Mouse (Mus musculus) right cerebral cortex, postnatal 14 days (tissue): ENCODE data around the gene Slc12a9.

Source experiments
- DNase-seq: peaks from one replicate; pipeline ENCODE4 v3.0.0; 2022

Gene Slc12a9

GRCm38 (mm10) chr5:137345821-137346220 lies 12.4 kb upstream of the Slc12a9 start:
- no peak for DNase-seq

DNA sequence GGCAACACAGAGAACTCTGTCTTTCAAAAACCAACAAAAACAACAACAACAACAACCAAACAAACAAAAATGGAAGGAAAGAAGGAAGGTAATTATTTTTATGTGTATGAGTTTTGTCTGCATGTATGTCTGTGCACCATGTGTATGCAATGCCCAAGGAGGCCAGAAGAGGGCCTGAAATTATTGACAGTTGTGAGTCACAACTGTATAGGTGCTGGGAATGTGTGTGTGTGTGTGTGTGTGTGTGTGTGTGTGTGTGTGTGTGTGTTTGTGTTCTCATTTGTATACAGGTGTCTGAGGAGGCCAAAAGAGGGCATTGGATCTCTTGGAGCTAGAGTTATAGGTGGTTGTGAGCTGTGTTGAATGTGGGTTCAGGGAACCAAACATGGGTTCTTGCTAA lies 10.5 kb upstream of the Slc12a9 start:
- DNase-seq = no peak

- no peak for DNase-seq
These were observed 10.0 kb upstream of the Slc12a9 start for GRCm38 (mm10) chr5:137343412-137343811.

- no peak for DNase-seq
These were observed 9.1 kb upstream of the Slc12a9 start for GRCm38 (mm10) chr5:137342407-137343012.

DNA sequence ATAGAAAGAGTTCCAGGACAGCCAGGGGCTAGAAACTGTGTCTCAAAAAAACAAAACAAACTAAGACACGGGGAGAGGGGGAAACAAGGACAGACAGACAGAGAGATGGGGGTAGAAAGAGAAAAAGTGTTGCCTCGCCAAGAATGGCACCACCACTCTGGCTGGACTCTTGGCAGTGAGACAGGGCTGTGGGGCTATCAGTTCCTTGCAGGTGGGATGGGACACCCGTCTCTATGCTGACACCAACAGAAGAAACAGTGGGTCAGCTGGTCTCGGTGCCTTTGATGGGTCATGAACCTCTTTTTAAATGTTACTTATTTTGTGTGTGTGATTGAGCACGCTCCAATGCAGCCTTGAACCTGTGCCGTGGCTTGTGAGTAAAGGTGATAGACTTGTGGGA lies 6.8 kb upstream of the Slc12a9 start:
- no peak for DNase-seq

DNA sequence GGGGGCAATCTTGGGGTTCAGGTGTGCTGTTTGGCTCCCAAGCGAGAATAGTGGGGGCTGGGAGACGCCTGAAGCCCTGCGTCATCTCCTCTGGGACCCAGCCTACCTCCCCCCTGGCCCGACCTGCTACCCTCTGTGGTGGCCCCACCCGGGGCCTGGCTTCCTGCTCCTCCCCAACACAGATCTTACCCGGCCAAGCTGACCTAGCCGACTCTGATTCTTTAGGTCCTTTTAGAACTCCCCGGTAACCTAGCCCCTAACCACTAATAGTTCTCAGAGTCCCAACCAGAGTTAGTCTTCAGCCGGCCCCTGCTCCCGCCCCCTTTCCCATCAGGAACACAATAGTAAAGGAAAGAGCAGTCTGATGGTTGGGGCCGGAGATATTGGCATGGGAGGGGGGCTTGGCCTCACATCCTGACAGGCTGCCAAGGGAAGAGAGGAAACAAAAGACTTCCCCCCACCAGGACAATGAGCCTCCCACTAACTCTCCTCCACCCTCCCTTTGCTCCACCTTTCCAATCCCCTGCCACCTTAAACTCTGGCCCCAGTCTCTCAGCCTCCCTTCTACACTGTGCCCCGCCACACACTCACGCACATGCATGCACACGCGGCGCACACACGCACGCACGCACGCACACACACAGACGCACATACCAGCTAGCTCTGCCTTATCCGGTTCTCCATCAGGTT lies 6.0 kb upstream of the Slc12a9 start:
- DNase-seq = peak; percentile 30

DNA sequence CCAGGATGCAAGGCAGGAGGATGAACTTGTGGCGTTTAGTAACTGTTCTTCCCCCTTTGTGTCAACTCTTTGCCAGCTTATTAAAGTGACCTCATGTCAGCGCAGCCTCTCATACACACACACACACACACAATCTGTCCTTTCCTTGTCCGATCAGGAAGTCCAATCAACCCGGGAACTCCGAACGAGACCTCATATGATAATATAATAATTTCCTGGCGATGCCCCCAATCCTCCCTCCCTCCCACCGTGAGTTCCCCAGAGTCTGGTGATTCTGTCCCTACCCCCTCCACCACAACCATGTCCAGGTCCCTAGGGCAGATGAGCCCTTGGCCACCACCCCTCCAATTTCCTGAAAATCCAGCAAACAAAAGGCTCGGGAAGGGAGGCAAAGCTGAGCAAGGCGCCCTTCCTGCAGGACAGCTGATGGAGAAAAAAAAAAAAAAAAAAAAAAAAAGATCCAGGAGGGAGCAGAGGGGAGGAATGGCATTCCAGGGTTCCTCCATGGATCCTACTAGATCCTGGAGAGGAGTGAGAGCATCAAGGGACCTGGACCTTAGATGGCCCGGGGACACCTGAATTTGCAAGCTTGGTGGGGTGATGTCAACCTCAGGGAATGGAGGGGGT lies 5.4 kb upstream of the Slc12a9 start:
- no peak for DNase-seq

DNA sequence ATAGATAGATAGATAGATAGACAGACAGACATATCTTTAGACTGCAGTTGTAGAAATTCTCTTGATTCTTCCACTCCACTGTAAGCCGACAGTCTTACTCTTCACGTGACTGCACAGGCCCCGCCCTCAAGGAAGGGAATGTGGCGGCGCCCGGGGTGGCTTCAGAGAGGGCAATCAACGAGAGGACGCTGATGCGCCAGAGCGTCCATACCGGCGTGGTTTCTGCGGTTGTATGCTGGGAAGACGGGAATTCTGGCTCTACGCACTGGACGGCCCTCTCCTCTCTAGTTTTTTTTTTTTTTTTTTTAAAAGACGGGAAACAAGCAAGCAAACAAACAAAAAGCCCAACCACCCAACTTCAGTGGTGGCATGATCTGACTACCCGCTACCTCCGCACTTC lies 4.9 kb upstream of the Slc12a9 start:
- peak; percentile 89 for DNase-seq

DNA sequence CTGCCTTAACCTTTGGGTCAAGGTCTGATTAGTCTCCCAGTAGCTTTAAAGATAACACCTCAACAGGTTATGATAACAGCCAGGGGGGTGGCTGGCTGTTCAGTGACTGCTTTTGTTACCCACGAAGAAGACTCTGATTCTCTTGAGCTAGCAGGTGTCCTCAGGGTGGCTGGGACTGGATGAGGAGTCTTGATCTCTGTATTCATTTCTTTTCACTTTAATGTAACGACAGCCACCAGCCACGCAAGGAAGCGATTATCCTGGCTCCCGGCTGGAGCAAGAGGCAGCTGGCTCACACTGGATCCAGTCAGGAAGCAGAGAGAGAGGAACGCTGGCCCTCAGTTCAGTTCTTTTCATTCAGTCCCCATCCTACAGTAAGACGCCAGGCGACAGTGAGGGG lies 3.8 kb upstream of the Slc12a9 start:
- DNase-seq = no peak

DNA sequence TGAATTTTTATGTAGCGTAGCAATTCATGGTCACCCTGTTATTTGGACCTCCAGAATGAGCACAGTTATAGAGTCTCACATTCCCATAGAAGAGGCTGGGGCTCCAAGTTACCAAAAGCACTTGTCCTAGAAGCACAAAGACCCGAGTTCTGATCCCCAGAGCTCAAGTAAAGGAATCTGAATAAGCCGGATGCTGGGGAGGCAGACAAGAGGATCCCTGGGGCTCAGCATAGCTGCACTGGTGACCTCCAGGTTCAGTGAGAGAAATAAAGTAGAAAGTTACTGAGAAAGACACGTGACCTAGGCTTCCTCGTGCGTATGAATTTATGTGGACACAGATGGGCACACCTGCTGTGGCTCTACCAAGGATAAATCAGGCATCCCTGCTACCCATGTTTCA lies 1.7 kb upstream of the Slc12a9 start:
- DNase-seq = no peak

DNA sequence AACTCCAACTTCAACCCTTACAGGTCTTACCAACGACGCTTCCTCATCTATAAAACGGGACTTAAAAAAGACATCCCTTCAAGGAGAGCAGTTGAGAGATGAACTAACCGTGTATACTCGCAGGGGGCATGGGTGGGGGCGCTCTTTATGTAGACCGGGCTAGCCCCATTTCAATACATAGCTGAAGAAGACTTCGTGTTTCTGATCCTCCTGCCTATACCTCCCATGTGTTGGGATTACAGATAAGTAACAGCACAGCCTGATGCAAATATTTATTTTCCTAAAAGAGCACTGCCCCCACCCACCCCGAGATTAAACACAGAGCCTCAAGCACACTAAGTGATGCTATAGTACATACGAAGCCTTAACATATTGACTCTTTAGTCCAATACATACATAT lies 920 bp upstream of the Slc12a9 start:
- DNase-seq = no peak

DNA sequence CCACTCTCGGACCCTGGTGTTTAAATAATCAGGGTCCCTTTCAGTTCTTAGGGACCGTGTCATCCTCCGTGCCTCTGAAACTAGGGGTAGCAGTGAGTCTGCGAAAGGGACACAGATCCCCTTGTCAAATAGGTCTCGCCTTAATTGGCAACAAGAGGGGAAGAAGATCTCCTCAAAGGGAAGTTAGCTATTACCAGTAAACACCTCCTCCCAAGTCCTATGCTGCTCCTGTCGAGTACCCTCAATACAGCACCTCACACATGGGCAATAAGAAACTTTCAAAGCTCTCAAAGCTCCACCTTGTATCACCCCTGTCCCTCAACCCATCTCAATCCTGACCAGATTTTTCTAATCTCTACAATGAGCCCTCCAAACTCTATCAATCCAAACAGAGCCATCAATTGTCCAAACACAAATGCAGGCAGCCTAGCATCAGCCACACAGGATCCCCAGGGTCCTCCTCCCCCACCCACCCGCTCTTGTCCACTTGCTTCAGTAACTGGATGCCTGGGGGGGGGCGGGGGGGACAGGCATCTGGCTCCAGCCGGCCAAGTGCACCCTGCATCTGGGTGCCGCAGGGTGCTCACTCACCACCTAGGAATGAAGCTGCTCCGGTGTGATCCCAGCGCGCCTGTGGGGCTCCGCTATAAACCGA lies 413 bp downstream of the Slc12a9 start:
- DNase-seq = no peak

- no peak for DNase-seq
These were observed 2.5 kb downstream of the Slc12a9 start for GRCm38 (mm10) chr5:137330910-137331309.

DNA sequence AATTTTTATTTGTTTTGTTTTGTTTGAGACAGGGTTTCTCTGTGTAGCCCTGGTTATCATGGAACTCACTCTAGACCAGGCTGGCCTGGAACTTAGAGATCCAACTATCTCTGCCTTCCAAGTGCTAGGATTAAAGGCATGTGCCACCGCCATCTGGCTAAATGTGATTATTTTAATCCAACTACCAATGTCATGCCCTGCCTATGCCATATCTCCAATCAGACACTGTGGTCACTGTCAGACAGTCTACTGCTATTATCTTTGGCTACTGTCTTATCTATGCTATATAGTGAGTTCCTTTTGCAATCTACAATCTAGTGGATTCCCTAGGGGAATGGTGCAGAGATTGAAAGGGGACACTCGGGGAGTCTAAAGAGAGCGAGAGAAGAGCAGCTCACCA lies 12.4 kb downstream of the Slc12a9 start:
- no peak for DNase-seq

DNA sequence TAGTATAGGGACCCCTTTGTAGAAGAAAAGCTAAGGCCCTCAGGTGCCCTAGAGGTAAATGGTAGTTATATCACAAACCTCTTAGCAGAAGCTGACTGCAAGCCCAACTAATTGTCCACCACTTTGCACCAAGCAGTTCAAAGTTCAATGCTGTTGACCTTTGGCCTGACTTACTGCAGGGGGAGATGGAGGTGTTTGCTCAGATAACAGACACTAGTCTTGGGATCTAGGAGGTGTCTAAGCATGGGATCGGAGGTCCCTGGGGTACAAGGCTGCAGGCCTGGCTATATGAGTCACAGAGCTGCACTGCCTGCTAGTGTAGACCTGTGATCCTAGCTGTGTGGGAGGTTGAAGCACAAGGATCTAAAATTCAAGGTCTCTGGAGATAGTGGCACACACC lies 14.8 kb downstream of the Slc12a9 start:
- DNase-seq = no peak

DNA sequence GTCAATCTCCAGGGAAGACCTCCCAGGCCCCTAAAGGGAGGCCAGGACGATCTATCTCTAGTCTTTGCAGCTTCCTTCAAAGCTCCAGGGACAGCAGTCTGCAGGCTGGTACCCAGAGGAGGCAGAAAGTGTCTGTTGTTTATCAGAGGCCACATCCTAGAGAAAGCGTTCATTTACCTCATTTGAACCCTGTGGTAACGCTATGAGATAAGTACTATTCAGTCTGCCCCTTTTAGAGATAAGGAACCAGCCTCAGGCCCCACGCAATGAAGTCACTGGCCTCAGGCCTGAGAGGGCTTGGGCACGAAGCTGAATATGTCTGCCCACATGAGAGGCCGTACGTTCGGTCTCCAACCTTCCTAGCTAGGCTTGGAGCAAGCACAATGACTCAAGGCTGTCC lies 16.0 kb downstream of the Slc12a9 start:
- DNase-seq = no peak

- DNase-seq = no peak
These were observed 18.1 kb downstream of the Slc12a9 start for GRCm38 (mm10) chr5:137315084-137315903.

DNA sequence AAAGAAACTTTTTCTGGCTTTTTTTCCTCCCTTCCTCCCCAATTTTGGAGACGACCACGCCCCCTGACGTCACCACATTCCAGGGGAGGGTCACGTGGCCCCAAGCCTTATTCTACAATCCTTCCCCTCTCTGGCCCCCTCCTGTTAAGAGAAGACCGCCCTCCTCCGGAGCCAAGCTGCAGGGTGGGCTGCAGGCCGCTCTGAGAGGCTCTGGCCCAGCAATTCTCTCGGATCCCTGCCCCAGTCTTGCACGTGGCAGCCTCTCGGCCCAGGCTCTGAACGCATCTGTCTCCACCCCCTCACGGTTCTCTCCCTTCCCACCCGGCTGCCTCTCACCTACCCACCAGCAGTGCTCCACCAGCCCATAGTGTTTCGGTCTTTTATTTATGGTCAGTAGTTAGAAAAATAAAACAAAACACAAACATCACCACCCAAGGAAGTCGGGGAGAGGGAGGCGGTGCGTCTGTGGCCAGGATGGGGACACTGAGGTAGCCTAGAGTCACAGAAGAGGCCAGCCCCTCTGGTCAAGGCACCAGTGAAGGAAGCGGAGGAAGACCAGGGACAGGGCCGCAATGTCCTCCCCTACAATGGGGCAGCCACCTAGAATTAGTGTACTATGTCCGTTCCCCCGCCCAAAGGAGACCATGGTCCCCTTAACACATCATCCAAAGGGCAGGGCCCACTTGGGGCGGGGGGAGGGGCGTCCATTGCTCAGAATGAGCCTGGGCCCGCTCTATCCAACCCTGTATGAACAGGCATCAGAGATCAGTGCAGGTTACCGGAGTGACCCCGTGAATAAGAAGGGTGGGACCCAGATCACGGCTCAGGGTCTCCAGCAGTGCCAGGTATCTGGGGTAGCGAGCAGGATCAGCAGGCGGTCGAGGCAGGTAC lies 19.0 kb downstream of the Slc12a9 start, which contains the start of gene Trip6:
Trip6 (minus strand) TSS at position 212 of the 891 bp plus-strand sequence.
- peak; percentile 72 for DNase-seq

DNA sequence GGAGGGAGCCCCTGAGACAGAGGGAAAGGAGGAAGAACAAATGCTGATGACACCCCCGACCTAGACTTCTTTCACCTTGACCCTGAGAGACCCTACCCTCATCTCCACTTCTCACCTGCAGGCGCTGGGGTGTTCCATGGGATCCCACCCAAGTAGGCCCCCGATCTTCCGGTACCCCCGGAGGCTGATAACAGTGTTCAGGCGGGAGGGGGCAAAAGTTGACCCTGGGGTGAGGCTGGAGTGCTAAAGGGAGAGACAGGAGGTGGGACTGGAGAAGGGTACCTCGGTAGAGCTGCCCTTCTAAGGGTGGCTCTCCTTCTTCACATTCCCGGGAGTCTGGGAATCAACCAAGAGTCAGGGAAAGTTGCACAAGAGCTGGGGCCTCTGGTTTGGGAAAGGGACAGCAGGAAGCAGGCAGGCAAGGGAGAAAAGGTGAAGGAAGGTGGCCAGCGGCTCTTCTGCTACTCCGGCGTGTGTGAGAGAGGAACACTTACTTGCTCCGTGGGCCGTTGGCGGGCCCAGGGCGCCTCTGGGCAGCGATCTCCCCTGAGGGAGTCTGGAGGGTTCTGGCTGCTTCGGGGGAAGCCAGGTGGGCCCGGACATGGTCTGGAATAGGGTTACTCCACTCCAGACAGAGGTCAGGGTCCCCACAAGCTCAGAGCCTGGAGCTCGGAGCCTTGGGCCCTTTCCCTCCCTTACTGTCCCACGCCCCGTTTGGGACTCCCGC lies 19.8 kb downstream of the Slc12a9 start:
- no peak for DNase-seq

GRCm38 (mm10) chr5:137308356-137308755 lies 25.0 kb downstream of the Slc12a9 start:
- DNase-seq = no peak
